Mouse (Mus musculus) cortical plate, adult 2 months (tissue): Measurements from ENCODE around the gene Taf5l.

ENCODE experiments used
- CTCF ChIP-seq: fragments of 200-500 bp; IDR thresholded peaks from 2 replicates; pipeline ENCODE4 v1.5.1; 2011; ENCODE audit warnings: mild to moderate bottlenecking, control low read depth, low read length; ENCODE audit not compliant: insufficient read depth; ENCODE audit errors: extremely low read depth
- POLR2A ChIP-seq: fragments of 200-500 bp; IDR thresholded peaks from 2 replicates; pipeline ENCODE4 v1.6.1; 2011; ENCODE audit warnings: mild to moderate bottlenecking, low read length, control low read depth; ENCODE audit not compliant: insufficient read depth; ENCODE audit errors: extremely low read depth

DNA sequence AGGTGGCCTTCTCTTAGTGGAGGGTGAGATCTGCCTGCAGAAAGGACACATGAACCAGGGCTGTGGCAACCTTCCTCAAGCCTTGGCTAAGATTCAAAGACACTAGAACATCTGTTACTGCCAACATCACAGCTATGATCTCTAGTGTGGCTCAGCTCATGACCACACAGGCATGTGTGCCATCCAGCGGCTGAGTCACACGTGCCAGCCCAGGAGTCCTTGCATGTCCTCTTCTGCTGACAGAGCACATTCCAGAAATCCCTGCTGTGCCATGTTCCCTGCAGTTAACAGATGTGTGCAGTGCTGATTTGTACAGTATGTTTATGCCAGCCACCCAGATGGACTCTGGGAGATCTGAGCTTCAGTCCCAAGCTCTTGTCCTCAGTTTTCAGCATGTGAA lies 21.6 kb downstream of the Taf5l start:
- no peak for TF ChIP-seq POLR2A
- TF ChIP-seq CTCF: no peak
